Mouse (Mus musculus): ENCODE results near the gene Arpp21. TPM values are rescaled to one million over a fixed set of nuclear protein-coding genes. Genes with fewer than 3 reads are reported as not detected.
"Not testable (repeated sequence)": the region's sequence is repeated elsewhere in the genome, so short reads cannot be mapped to it uniquely, and the experiment has no call there.

Gene Arpp21
- polyA plus RNA-seq, 1 experiment from 2014 or later = not detected

DNA sequence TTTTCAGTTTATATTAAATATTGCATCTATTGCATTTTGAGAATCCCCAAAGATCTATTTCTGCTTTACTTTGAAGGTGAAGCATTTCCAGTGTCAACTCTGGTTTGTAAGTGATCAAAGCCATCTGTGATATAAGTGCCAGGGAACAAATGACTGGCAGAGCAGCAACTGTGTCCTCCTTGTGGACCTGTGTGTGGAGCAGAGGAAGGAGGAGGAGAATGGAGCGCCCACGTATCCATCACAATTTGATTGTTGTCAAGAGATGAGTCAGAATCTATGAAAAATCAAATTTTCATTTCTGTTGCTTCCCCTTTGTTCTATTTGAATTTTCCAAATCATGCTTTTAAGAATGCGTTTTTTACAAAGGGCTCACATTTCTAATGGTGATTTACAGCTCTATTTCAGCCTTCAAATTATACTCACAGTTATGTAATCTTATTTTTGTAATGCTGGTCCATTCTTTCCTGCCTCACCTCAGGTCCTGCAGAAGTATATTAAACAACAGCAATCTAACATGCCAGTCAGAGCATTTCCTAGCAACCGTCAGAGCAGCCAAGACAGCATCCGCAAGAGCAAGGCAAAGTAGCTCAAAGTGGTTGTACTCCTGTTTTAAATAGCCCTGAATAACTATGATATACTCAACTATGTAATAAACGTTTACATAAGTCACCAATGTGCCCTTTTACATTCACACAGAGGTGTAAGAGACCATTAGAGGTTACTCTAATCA lies 174.9 kb downstream of the Arpp21 start:
- TF ChIP-seq CTCF (IDR thresholded peaks at IDR 0.05) = no peak
- H3K27me3 ChIP-seq = peaks cover 3% of the 10 kb centered on the region
- in situ Hi-C loops (cut with MboI; ENCODE audit: low pct_unique_long_range_greater_than_20kb) = no loop called here
- ATAC-seq = no peak
- ChIA-PET CTCF (no interaction called here), POLR2A (no interaction called here)
- no peak for DNase-seq (ENCODE audit: low read depth, low spot score)

DNA sequence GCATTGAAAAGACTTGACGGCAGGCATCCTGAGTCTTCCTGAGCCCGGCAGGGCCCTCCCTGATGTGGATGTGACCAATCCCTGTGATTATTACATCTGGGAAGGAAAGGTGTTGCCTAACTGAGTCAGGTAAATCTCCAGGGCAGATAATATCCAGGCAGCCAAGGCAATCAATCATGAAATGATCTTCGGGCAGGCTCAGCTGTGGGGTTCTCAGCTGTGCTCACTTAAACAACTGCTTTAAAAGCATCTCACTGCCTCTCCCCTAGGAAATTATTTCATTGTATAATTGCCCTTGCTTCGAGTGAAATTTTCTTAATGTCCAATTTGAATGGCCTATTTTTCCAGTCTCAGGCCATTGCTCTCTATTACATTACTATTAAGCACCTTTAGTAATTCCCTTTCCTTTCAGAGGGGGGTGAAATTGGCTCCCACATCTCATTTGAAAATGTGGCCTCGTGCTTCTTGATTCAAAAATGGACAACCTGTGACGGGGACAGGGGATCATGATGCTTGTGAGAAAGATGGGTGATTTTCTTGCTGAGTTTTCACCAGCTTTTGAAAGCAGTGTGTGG lies 180.8 kb downstream of the Arpp21 start:
- TF ChIP-seq CTCF (IDR thresholded peaks at IDR 0.05) = no peak
- CTCF ChIA-PET = no interaction called here
- in situ Hi-C loops (cut with MboI; ENCODE audit: low pct_unique_long_range_greater_than_20kb) = no loop called here
- POLR2A ChIA-PET = no interaction called here
- no peaks in the 10 kb centered on the region for H3K27me3 ChIP-seq
- DNase-seq (ENCODE audit: low read depth, low spot score) = no peak
- no peak for ATAC-seq

DNA sequence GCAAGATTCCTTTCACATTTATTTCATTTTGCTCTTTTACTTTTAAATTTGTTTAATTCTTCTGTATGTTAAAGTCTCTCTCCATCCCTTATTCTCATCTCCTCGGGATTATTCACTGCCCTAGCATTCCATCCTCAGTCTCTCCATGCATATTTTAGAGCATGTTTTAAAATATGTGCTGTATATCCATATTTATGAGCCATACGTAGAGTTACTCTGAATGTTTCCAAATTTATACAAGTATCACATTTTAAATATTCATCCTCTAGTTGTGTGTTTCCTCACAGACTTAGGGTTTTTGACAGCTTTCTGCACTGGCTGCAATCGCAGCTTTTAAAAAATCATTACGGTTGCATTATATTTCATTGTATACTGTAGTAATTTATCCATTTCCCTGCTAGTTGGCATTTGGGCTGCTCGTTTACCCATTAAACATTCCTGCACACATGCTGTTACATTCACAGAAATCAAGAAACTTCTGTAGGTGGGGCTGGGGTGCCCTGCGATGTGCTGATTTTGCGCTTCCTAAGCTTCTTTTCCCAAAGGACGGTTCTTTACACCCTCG lies 187.8 kb downstream of the Arpp21 start:
- POLR2A ChIA-PET = no interaction called here
- no peak for TF ChIP-seq CTCF (IDR thresholded peaks at IDR 0.05)
- ATAC-seq (no peak), DNase-seq (ENCODE audit: low read depth, low spot score) (no peak)
- CTCF ChIA-PET = no interaction called here
- no peaks in the 10 kb centered on the region for H3K27me3 ChIP-seq
- in situ Hi-C loops (cut with MboI; ENCODE audit: low pct_unique_long_range_greater_than_20kb) = no loop called here

GRCm38 (mm10) chr9:112040566-112040965 lies 195.2 kb downstream of the Arpp21 start:
- in situ Hi-C loops (cut with MboI; ENCODE audit: low pct_unique_long_range_greater_than_20kb) = no loop called here
- no peak for ATAC-seq
- no peak for DNase-seq (ENCODE audit: low read depth, low spot score)
- H3K27me3 ChIP-seq = no peaks in the 10 kb centered on the region
- POLR2A ChIA-PET = no interaction called here
- TF ChIP-seq CTCF (IDR thresholded peaks at IDR 0.05) = no peak
- CTCF ChIA-PET = no interaction called here

- POLR2A ChIA-PET = no interaction called here
- DNase-seq (ENCODE audit: low read depth, low spot score) (no peak), ATAC-seq (no peak)
- no peak for TF ChIP-seq CTCF (IDR thresholded peaks at IDR 0.05)
- CTCF ChIA-PET = no interaction called here
- in situ Hi-C loops (cut with MboI; ENCODE audit: low pct_unique_long_range_greater_than_20kb) = no loop called here
- no peaks in the 10 kb centered on the region for H3K27me3 ChIP-seq
Measured at GRCm38 (mm10) chr9:112037732-112038131, 198.0 kb downstream of the Arpp21 start.

DNA sequence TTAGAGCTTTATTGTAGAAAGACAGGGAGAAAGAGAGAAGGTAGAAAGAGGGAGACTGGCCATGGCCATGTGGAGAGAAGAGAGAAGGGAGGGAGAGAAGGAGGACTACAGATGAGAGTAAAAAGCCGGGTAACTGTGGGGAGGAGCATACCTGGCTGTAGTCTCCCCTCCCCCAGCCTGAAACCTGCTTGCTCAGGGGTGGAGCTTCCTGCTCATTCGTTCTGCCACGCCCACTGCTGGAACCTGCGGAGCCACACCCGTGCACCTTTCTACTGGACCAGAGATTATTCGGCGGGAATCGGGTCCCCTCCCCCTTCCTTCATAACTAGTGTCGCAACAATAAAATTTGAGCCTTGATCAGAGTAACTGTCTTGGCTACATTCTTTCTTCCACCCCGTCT lies 201.9 kb downstream of the Arpp21 start:
- DNase-seq (ENCODE audit: low read depth, low spot score); H3K27me3 ChIP-seq; in situ Hi-C loops (cut with MboI; ENCODE audit: low pct_unique_long_range_greater_than_20kb); ATAC-seq; POLR2A ChIA-PET; CTCF ChIA-PET: not testable (repeated sequence)

GRCm38 (mm10) chr9:112032169-112032568 lies 203.6 kb downstream of the Arpp21 start:
- ATAC-seq (peak; percentile 65), DNase-seq (ENCODE audit: low read depth, low spot score) (peak; percentile 69)
- POLR2A ChIA-PET = no interaction called here
- TF ChIP-seq CTCF (IDR thresholded peaks at IDR 0.05) = no peak
- CTCF ChIA-PET = interaction anchor here (1.3 kb wide), 1 partner anchor 8 kb away, joined by 3 read pairs; no protein-coding TSS in a partner anchor
- H3K27me3 ChIP-seq = no peaks in the 10 kb centered on the region
- in situ Hi-C loops (cut with MboI; ENCODE audit: low pct_unique_long_range_greater_than_20kb) = no loop called here

DNA sequence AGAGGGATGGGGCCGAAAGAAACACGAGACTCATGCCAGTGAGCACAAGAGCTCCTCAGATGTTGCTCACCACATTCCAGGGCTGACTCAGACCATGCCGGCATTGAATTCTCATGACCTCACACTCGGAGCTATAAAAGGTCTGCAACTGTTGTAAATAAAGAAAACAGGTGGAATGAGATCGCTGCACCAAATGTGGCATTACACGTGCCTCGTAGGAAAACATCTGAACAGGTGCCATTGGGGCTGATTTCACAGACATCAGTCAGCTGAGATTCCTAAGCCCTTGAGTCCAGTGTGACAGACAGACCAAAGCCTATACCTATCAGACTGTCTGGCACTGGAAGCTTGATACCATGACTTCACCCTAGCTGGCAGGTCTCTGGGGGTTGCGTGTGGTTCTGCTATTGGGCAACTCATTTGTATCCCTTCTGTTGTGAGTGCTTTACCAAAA lies 212.1 kb downstream of the Arpp21 start:
- ATAC-seq (peak; percentile 99), DNase-seq (ENCODE audit: low read depth, low spot score) (peak; percentile 77)
- no peaks in the 10 kb centered on the region for H3K27me3 ChIP-seq
- in situ Hi-C loops (cut with MboI; ENCODE audit: low pct_unique_long_range_greater_than_20kb) = no loop called here
- ChIA-PET POLR2A (no interaction called here), CTCF (interaction anchor here (0.8 to 1.3 kb wide), 4 partner anchors 9 to 41 kb away, joined by 3 read pairs; no protein-coding TSS in a partner anchor)
- no peak for TF ChIP-seq CTCF (IDR thresholded peaks at IDR 0.05)

GRCm38 (mm10) chr9:112023111-112023510 lies 212.6 kb downstream of the Arpp21 start:
- CTCF ChIA-PET = interaction anchor here (1.3 kb wide), 1 partner anchor 40 kb away, joined by 3 read pairs; no protein-coding TSS in a partner anchor
- H3K27me3 ChIP-seq = no peaks in the 10 kb centered on the region
- in situ Hi-C loops (cut with MboI; ENCODE audit: low pct_unique_long_range_greater_than_20kb) = no loop called here
- ATAC-seq (no peak), DNase-seq (ENCODE audit: low read depth, low spot score) (no peak)
- POLR2A ChIA-PET = no interaction called here
- TF ChIP-seq CTCF (IDR thresholded peaks at IDR 0.05) = no peak

Data from Patski (cell line).